Mouse (Mus musculus) kidney, embryonic 15.5 days (tissue): ENCODE data around the gene Olfr550. TPM values are rescaled to one million over a fixed set of nuclear protein-coding genes. Genes with fewer than 3 reads are reported as not detected.

Experiments used
- ATAC-seq: fragments of 200-750 bp; cut with Nextera tagmentation; replicated peaks from 2 replicates; pipeline ENCODE4 v1.8.0; 2017; ENCODE audit warnings: moderate TSS enrichment; ENCODE audit not compliant: low FRiP score
- H3K27ac ChIP-seq: fragments of 300-500 bp; sonication (generic); 2 replicates; pipeline ENCODE4 v1.5.1; 2015; ENCODE audit warnings: mild to moderate bottlenecking, inconsistent platforms
- H3K27me3 ChIP-seq: fragments of 300-500 bp; sonication (generic); 2 replicates; pipeline ENCODE4 v1.6.1; 2015; ENCODE audit warnings: inconsistent platforms
- H3K36me3 ChIP-seq: fragments of 300-500 bp; sonication (generic); 2 replicates; pipeline ENCODE4 v1.6.1; 2015; ENCODE audit warnings: inconsistent platforms
- H3K4me1 ChIP-seq: fragments of 300-500 bp; sonication (generic); 2 replicates; pipeline ENCODE4 v1.6.1; 2015; ENCODE audit warnings: inconsistent platforms
- H3K4me2 ChIP-seq: fragments of 300-500 bp; sonication (generic); 2 replicates; pipeline ENCODE4 v1.6.1; 2015; ENCODE audit warnings: moderate library complexity, mild to moderate bottlenecking, inconsistent platforms
- H3K4me3 ChIP-seq: fragments of 300-500 bp; sonication (generic); replicated peaks from 2 replicates; pipeline ENCODE4 v1.5.1; 2015; ENCODE audit warnings: mild to moderate bottlenecking, inconsistent platforms
- H3K9ac ChIP-seq: fragments of 300-500 bp; sonication (generic); 2 replicates; pipeline ENCODE4 v1.6.1; 2015; ENCODE audit warnings: mild to moderate bottlenecking, inconsistent platforms
- H3K9me3 ChIP-seq: fragments of 300-500 bp; sonication (generic); replicated peaks from 2 replicates; pipeline ENCODE4 v1.6.1; 2016; ENCODE audit warnings: inconsistent platforms
- WGBS: fragments of 180-500 bp; shearing (Covaris S2); methylation state at CpG from one replicate; pipeline ENCODE4 v1.1.7; 2015; ENCODE audit warnings: mixed read lengths; 5-methylcytosine and 5-hydroxymethylcytosine counted together
- polyA plus RNA-seq: library from polyadenylated mRNA; unstranded; fragments of >200 nt; fragmentation: Nextera tagmentation; extraction: Ambion mirVana; gene quantifications from 2 replicates; pipeline ENCODE4 v1.2.1, GENCODE M21; 2015

Gene Olfr550
- polyA plus RNA-seq, result not detected in 2 replicates

DNA sequence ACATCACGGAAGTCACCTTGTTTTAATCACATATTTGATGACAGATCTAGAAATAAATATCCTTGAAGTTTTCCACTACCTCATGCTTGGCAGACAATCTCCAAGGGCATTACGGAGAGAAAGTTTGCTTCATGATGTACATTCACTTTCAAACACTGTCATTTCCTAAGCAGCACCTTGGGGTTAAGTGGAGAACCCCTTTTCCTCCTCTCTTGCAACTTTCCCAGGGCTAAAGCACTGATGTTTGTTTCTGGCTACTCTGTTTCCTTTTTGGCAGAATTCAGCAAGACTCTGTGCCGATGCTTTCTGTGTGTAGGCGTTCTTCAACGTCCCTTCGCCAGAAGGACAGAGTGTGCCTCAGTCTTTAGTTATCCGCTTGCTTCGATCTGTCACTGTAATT, at the start of gene Olfr550:
Gene Olfr550, plus strand, starts transcription at position 301 of the 400 bp plus-strand sequence.
- 94% methylated on average over 8 of the region's 8 CpGs for WGBS
- Histone ChIP-seq H3K36me3 (no peaks in the 10 kb centered on the region), H3K4me3 (no peak within 1 kb of the TSS), H3K9ac (no peak within 1 kb of the TSS), H3K27me3 (no peaks in the 10 kb centered on the region), H3K4me1 (no peaks in the 10 kb centered on the region), H3K4me2 (no peak within 1 kb of the TSS), H3K27ac (no peak within 1 kb of the TSS), H3K9me3 (no peaks in the 10 kb centered on the region)
- ATAC-seq, result no peak

DNA sequence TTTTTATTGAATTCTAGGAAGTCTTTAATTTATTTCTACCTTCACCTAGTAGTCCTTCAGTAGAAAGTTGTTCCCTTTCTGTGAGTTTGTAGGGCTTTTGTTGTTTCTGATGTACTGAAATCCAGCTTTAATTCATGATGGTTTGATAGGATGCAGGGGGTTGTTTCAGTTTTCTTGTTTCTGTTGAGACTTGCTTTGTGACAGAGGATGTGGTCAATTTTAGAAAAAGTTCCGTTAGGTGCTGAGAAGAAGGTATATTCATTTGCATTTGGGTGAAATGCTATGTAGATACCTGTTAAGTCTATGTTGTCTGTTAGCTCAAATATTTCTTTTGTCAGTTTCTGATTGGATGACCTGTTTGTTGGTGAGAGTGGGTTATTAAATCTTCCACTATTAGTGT, 42.2 kb upstream of the Olfr550 start:
- Histone ChIP-seq H3K27ac (no peak overlapping the region), H3K27me3 (no peaks in the 10 kb centered on the region), H3K9me3 (no peaks in the 10 kb centered on the region), H3K9ac (no peak overlapping the region), H3K36me3 (no peaks in the 10 kb centered on the region), H3K4me2 (no peak overlapping the region), H3K4me1 (no peaks in the 10 kb centered on the region), H3K4me3 (no peak overlapping the region)
- 82% methylated on average over 1 of the region's 1 CpGs for WGBS
- no peak for ATAC-seq

- no peak within 1 kb of the TSS for H3K9ac ChIP-seq
- WGBS, result 85% methylated on average over 1 of the region's 1 CpGs
- no peak for ATAC-seq
Measured at GRCm38 (mm10) chr7:102534449-102534848, 36.8 kb upstream of the Olfr550 start, which contains the start of gene Olfr547. Olfr547 (plus strand) TSS chr7:102534749.

DNA sequence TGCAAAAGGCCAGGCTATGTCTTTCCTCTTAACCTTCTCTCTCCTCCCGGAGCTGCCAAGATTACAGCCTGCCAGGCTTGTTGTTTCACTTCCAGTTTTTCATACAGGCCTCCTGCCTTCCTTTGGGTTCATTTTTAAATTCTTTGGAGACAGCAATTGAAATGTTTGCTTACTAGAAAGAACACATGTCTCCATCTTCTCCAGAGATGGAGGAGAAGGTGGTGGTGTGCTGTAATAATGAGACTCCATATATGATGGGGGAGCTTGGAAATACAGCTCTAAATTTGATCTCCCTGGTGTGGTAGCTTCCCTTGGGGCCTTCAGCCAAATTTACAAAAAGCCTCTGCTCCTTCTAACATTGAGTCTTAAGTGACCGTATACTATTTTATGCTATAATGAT, 30.6 kb upstream of the Olfr550 start, which contains the start of gene Olfr548-ps1:
Gene Olfr548-ps1, plus strand, starts transcription at position 301 of the 400 bp plus-strand sequence.
- Histone ChIP-seq H3K9me3 (no peaks in the 10 kb centered on the region), H3K27me3 (no peaks in the 10 kb centered on the region), H3K4me1 (no peaks in the 10 kb centered on the region), H3K27ac (no peak within 1 kb of the TSS), H3K36me3 (no peaks in the 10 kb centered on the region), H3K4me3 (no peak within 1 kb of the TSS), H3K9ac (no peak within 1 kb of the TSS), H3K4me2 (no peak within 1 kb of the TSS)
- ATAC-seq, result no peak
- 87% methylated on average over 2 of the region's 2 CpGs for WGBS

More at GRCm38 (mm10) chr7:102534449-102534848, 36.8 kb upstream of the Olfr550 start, which contains the start of gene Olfr547:
- Histone ChIP-seq H3K27ac (no peak within 1 kb of the TSS), H3K27me3 (no peaks in the 10 kb centered on the region), H3K36me3 (no peaks in the 10 kb centered on the region), H3K4me3 (no peak within 1 kb of the TSS), H3K4me2 (no peak within 1 kb of the TSS), H3K4me1 (no peaks in the 10 kb centered on the region), H3K9me3 (no peaks in the 10 kb centered on the region)

GRCm38 (mm10) chr7:102541251-102541650, 30.0 kb upstream of the Olfr550 start:
- H3K27me3 ChIP-seq, result no peaks in the 10 kb centered on the region
- H3K27ac ChIP-seq, result no peak overlapping the region
- H3K36me3 ChIP-seq, result no peaks in the 10 kb centered on the region
- H3K9me3 ChIP-seq, result no peaks in the 10 kb centered on the region
- no peaks in the 10 kb centered on the region for H3K4me1 ChIP-seq
- WGBS, result 51% methylated on average over 3 of the region's 3 CpGs
- H3K9ac ChIP-seq, result no peak overlapping the region
- ATAC-seq, result no peak
- H3K4me2 ChIP-seq, result no peak overlapping the region
- no peak overlapping the region for H3K4me3 ChIP-seq

GRCm38 (mm10) chr7:102549570-102549969, 21.7 kb upstream of the Olfr550 start, which contains the start of gene Olfr549:
Olfr549 (plus strand) TSS chr7:102549870.
- H3K4me2 ChIP-seq, result no peak within 1 kb of the TSS
- H3K9me3 ChIP-seq, result no peaks in the 10 kb centered on the region
- H3K27me3 ChIP-seq, result no peaks in the 10 kb centered on the region
- H3K36me3 ChIP-seq, result no peaks in the 10 kb centered on the region
- H3K4me3 ChIP-seq, result no peak within 1 kb of the TSS
- 92% methylated on average over 3 of the region's 3 CpGs for WGBS
- no peak within 1 kb of the TSS for H3K27ac ChIP-seq
- ATAC-seq, result no peak
- H3K4me1 ChIP-seq, result no peaks in the 10 kb centered on the region
- H3K9ac ChIP-seq, result no peak within 1 kb of the TSS

- Histone ChIP-seq H3K4me2 (no peak overlapping the region), H3K4me1 (no peaks in the 10 kb centered on the region), H3K9me3 (no peaks in the 10 kb centered on the region), H3K4me3 (no peak overlapping the region), H3K9ac (no peak overlapping the region), H3K36me3 (no peaks in the 10 kb centered on the region), H3K27me3 (no peaks in the 10 kb centered on the region), H3K27ac (no peak overlapping the region)
- ATAC-seq, result no peak
- WGBS, result 77% methylated on average over 3 of the region's 3 CpGs
Measured at GRCm38 (mm10) chr7:102553279-102553678, 18.0 kb upstream of the Olfr550 start.

DNA sequence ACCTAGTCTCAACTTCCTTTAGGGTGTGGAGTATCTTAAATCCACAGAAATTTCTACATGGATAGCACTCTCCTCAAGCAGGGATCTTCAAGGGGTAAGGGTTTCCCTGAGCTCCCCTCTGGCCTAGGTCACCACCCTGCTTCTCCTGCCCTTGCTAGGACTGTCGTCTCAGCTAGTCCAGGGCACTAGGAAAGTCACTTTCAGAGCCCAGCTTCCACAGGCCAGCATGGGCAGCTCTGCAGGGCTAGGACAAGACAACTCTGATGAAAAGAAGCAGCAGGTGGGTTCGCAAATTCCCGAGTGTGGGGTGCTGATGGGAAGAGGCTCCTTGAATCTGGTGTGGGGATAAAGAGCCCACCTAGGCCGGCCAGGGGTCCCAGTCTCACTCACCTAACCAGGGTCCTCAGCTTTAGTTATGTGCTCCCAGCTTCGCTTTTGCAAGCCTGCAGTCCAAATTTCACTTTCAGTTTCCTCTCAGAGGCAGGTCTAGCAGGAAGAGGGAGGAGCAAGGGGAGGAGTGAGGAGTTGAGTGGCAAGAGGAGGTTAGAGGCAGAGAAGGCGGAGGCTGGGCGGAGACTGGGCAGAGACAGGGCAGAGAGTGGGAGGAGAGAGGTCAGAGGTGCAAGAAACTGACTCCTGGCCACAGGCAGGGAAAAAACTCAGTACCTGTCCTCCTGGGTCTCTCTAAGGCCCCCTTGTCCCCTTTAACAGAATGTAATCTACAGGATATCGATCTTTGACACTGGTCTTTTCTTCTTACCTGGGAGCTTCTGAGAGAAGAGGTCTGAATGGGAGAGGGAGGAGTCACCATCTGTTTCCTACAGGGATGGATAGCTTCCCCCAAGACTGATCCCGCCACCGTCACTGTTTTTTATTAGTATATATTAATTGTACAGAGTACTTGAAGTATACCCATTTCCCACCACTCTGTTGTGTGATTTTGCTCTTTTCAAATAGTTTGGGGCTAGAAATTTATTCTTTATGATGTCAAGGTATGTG, 5.9 kb upstream of the Olfr550 start, which contains the start of gene Trim21:
Gene Trim21, minus strand, starts transcription at position 488 of the 999 bp plus-strand sequence.
- H3K27me3 ChIP-seq, result no peaks in the 10 kb centered on the region
- peaks cover 7% of the 10 kb centered on the region for H3K4me1 ChIP-seq
- peak within 1 kb of the TSS; percentile 60 for H3K4me3 ChIP-seq
- peak within 1 kb of the TSS; percentile 68 for H3K4me2 ChIP-seq
- WGBS, result 11% methylated on average over 10 of the region's 10 CpGs
- no peaks in the 10 kb centered on the region for H3K9me3 ChIP-seq
- H3K27ac ChIP-seq, result no peak within 1 kb of the TSS
- no peaks in the 10 kb centered on the region for H3K36me3 ChIP-seq
- H3K9ac ChIP-seq, result peak within 1 kb of the TSS; percentile 53
- ATAC-seq, result peak; percentile 100

- no peaks in the 10 kb centered on the region for H3K36me3 ChIP-seq
- no peak overlapping the region for H3K27ac ChIP-seq
- ATAC-seq, result no peak
- no peak overlapping the region for H3K4me2 ChIP-seq
- WGBS, result 92% methylated on average over 4 of the region's 4 CpGs
- H3K4me3 ChIP-seq, result no peak overlapping the region
- H3K9ac ChIP-seq, result no peak overlapping the region
- no peaks in the 10 kb centered on the region for H3K27me3 ChIP-seq
- peaks cover 7% of the 10 kb centered on the region for H3K4me1 ChIP-seq
- H3K9me3 ChIP-seq, result no peaks in the 10 kb centered on the region
Measured at GRCm38 (mm10) chr7:102566219-102566618, 5.0 kb upstream of the Olfr550 start.

GRCm38 (mm10) chr7:102573174-102573830, 2.1 kb downstream of the Olfr550 start:
- H3K27me3 ChIP-seq, result no peaks in the 10 kb centered on the region
- 85% methylated on average over 3 of the region's 3 CpGs for WGBS
- no peak overlapping the region for H3K4me3 ChIP-seq
- H3K9me3 ChIP-seq, result no peaks in the 10 kb centered on the region
- H3K4me2 ChIP-seq, result no peak overlapping the region
- no peak for ATAC-seq
- H3K36me3 ChIP-seq, result no peaks in the 10 kb centered on the region
- H3K9ac ChIP-seq, result no peak overlapping the region
- H3K4me1 ChIP-seq, result no peaks in the 10 kb centered on the region
- H3K27ac ChIP-seq, result no peak overlapping the region

- 77% methylated on average over 6 of the region's 6 CpGs for WGBS
- H3K36me3 ChIP-seq, result no peaks in the 10 kb centered on the region
- ATAC-seq, result no peak
- H3K27me3 ChIP-seq, result no peaks in the 10 kb centered on the region
- H3K4me2 ChIP-seq, result no peak overlapping the region
- no peak overlapping the region for H3K9ac ChIP-seq
- H3K27ac ChIP-seq, result no peak overlapping the region
- no peaks in the 10 kb centered on the region for H3K4me1 ChIP-seq
- H3K9me3 ChIP-seq, result no peaks in the 10 kb centered on the region
- no peak overlapping the region for H3K4me3 ChIP-seq
Measured at GRCm38 (mm10) chr7:102575998-102576397, 4.8 kb downstream of the Olfr550 start.

DNA sequence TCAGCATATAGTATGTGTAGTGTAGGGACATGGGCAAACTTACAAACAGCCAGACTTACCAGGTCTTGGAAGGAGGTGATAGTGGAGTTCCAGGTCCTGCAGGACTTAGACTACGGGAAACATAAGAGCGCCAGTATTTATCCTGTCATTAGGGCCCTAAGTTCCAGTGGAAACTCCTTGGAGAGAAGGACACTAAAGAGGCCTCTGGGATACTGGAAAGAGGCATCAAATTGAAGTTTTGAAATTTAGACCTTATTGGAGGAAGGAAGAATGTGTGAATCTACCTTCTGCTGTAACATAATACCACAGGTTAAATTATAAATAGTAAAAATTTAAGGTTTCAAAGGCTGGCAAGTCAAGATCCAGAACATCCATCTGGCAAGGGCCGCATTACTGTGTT, 20.5 kb downstream of the Olfr550 start, which contains the start of gene Olfr551:
Gene Olfr551, minus strand, starts transcription at position 101 of the 400 bp plus-strand sequence.
- 95% methylated on average over 3 of the region's 3 CpGs for WGBS

More for the DNA sequence above, 20.5 kb downstream of the Olfr550 start, which contains the start of gene Olfr551:
- Histone ChIP-seq H3K4me2 (no peak within 1 kb of the TSS), H3K4me1 (no peaks in the 10 kb centered on the region), H3K9me3 (no peaks in the 10 kb centered on the region), H3K27ac (no peak within 1 kb of the TSS), H3K9ac (no peak within 1 kb of the TSS), H3K36me3 (no peaks in the 10 kb centered on the region), H3K4me3 (no peak within 1 kb of the TSS), H3K27me3 (no peaks in the 10 kb centered on the region)
- ATAC-seq, result no peak
